Mouse (Mus musculus) spleen, postnatal 0 days (tissue): ENCODE results near the gene H2-M10.6. TPM values are rescaled to one million over a fixed set of nuclear protein-coding genes. Genes with fewer than 3 reads are reported as not detected.

ENCODE experiments used
- polyA plus RNA-seq: library from polyadenylated mRNA; unstranded; fragments of >200 nt; fragmentation: Nextera tagmentation; extraction: Ambion mirVana; gene quantifications from 2 replicates; pipeline ENCODE4 v1.2.1, GENCODE M21; 2015

Gene H2-M10.6
- not detected in 2 replicates for polyA plus RNA-seq

DNA sequence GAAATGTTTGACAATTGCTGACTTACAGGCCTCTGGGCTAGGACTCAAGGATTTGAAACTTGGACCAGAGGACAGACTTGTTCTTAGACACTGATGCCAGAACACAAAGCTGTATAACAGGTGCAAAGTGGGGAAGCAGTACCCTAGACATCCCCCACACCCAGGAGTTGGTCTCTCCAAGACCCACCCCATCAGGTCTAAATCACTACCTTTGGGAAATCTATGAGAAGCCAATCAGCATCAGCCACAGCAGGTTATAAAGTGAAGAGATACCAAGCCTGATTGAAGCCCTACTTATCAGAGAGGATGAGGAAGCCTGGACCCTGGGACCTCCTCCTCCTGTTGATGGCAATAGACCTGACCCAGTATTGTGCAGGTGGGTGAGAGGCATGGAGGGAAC lies at the start of gene H2-M10.6:
TSS of gene H2-M10.6 (plus strand) at position 301 of the 400 bp plus-strand sequence.

GRCm38 (mm10) chr17:36772610-36773009 lies 39.4 kb upstream of the H2-M10.6 start, which contains the start of gene H2-M10.5:
Gene H2-M10.5, plus strand, starts transcription at chr17:36772910.

GRCm38 (mm10) chr17:36836874-36837647 lies 25.1 kb downstream of the H2-M10.6 start, which contains the start of gene Trim26:
Gene Trim26, plus strand, starts transcription at chr17:36837134.

Other genes starting within 250 kb of the H2-M10.6 start
- not detected in 2 replicates for gene H2-M9, start 169.5 kb upstream of the H2-M10.6 start, polyA plus RNA-seq
- not detected in 2 replicates for gene H2-M1, start 140.0 kb upstream of the H2-M10.6 start, polyA plus RNA-seq
- gene H2-M10.5, start 39.3 kb upstream of the H2-M10.6 start, polyA plus RNA-seq: not detected in 2 replicates
- gene Trim26, start 25.0 kb downstream of the H2-M10.6 start, polyA plus RNA-seq: 17.2 and 22.9 TPM in 2 replicates
- gene Trim15, start 55.0 kb downstream of the H2-M10.6 start, polyA plus RNA-seq: 0.18 and 0.19 TPM in 2 replicates
- gene Trim10, start 57.4 kb downstream of the H2-M10.6 start, polyA plus RNA-seq: 158 and 174 TPM in 2 replicates
- not detected in 2 replicates for gene Trim40, start 78.0 kb downstream of the H2-M10.6 start, polyA plus RNA-seq
- not detected in 2 replicates for gene Trim31, start 85.9 kb downstream of the H2-M10.6 start, polyA plus RNA-seq
- gene Rnf39, start 130.7 kb downstream of the H2-M10.6 start, polyA plus RNA-seq: 0.45 and 0.87 TPM in 2 replicates
- 47.2 and 52.0 TPM in 2 replicates for gene Ppp1r11, start 139.6 kb downstream of the H2-M10.6 start, polyA plus RNA-seq
- gene Znrd1, start 146.4 kb downstream of the H2-M10.6 start, polyA plus RNA-seq: 39.7 and 42.5 TPM in 2 replicates
- gene Znrd1as, start 146.4 kb downstream of the H2-M10.6 start, polyA plus RNA-seq: 2.0 and 2.8 TPM in 2 replicates
- not detected in 2 replicates for gene 2410137M14Rik, start 169.1 kb downstream of the H2-M10.6 start, polyA plus RNA-seq
- 0.25 TPM in 1 of 2 replicates, not detected in the other for gene H2-M5, start 177.4 kb downstream of the H2-M10.6 start, polyA plus RNA-seq
- 8.1 and 9.5 TPM in 2 replicates for gene Zfp57, start 189.0 kb downstream of the H2-M10.6 start, polyA plus RNA-seq
- gene Mog, start 211.2 kb downstream of the H2-M10.6 start, polyA plus RNA-seq: not detected in 2 replicates
- gene Gabbr1, start 233.8 kb downstream of the H2-M10.6 start, polyA plus RNA-seq: 3.6 and 5.4 TPM in 2 replicates